Mouse (Mus musculus) MEL (cell line): ENCODE measurements around the gene Ppp1r1b.

Source experiments
- CTCF ChIP-seq, 3 experiments: IDR thresholded peaks in 2 of 3; conservative IDR thresholded peaks in 1 of 3; 2 replicates each; pipeline ENCODE4 v1.5.1; 2011 to 2012; ENCODE audit warnings: low read length in 3 of 3, low read depth in 2 of 3, mild to moderate bottlenecking in 2 of 3, improper control_type of control experiment in 1 of 3, inconsistent platforms in 1 of 3, mixed read lengths in 1 of 3, moderate library complexity in 1 of 3; ENCODE audit not compliant: control insufficient read depth in 1 of 3, insufficient read depth in 1 of 3, poor library complexity in 1 of 3, severe bottlenecking in 1 of 3
- GATA1 ChIP-seq: IDR thresholded peaks from 2 replicates; pipeline ENCODE4 v1.6.1; 2011; ENCODE audit warnings: low read depth, low read length, improper control_type of control experiment
- MAZ ChIP-seq: IDR thresholded peaks from 2 replicates; pipeline ENCODE4 v1.6.1; 2012; ENCODE audit warnings: low read depth, mild to moderate bottlenecking, inconsistent platforms, low read length, improper control_type of control experiment
- NELFE ChIP-seq: IDR thresholded peaks from 2 replicates; pipeline ENCODE4 v1.6.1; 2011; ENCODE audit warnings: low read depth, low read length, improper control_type of control experiment
- POLR2A ChIP-seq, 2 experiments: IDR thresholded peaks; 2 replicates each; pipeline ENCODE4 v1.6.1; 2011 to 2012; ENCODE audit warnings: low read length in 2 of 2, mild to moderate bottlenecking in 2 of 2, control low read depth in 1 of 2, improper control_type of control experiment in 1 of 2, low read depth in 1 of 2, moderate library complexity in 1 of 2; ENCODE audit not compliant: control insufficient read depth in 1 of 2, insufficient read depth in 1 of 2, poor library complexity in 1 of 2
- TBP ChIP-seq: IDR thresholded peaks from 2 replicates; pipeline ENCODE4 v1.8.0; 2011; ENCODE audit warnings: low read depth, low read length, improper control_type of control experiment
- ZC3H11A ChIP-seq: IDR thresholded peaks from 2 replicates; pipeline ENCODE4 v1.6.1; 2012; ENCODE audit warnings: low read depth, mild to moderate bottlenecking, inconsistent platforms, low read length, improper control_type of control experiment

- TF ChIP-seq POLR2A (IDR thresholded peaks at IDR 0.05; ENCODE audit: control insufficient read depth in 1 of 2, insufficient read depth in 1 of 2, low read depth in 1 of 2, low read length in 2 of 2, poor library complexity in 1 of 2) (peak; percentile 44 to 81; a peak in 3 of 4 replicates), CTCF (IDR thresholded peaks at IDR 0.05 in 2 of 3, conservative IDR thresholded peaks at IDR 0.05 in 1 of 3; ENCODE audit: control insufficient read depth in 1 of 3, insufficient read depth in 1 of 3, low read depth in 2 of 3, low read length in 3 of 3, poor library complexity in 1 of 3, severe bottlenecking in 1 of 3) (no peak), MAZ (peak; percentile 15; the same call in 1 of the 2 replicates), GATA1 (no peak), NELFE (peak; percentile 90), ZC3H11A (no peak), TBP (peak; percentile 78)
Observed at GRCm38 (mm10) chr11:98400161-98400726, 52.0 kb downstream of the Ppp1r1b start, which contains the start of gene Pgap3.
